ENCODE assay signal across 9 mouse cellular contexts in the genomic region with DNA sequence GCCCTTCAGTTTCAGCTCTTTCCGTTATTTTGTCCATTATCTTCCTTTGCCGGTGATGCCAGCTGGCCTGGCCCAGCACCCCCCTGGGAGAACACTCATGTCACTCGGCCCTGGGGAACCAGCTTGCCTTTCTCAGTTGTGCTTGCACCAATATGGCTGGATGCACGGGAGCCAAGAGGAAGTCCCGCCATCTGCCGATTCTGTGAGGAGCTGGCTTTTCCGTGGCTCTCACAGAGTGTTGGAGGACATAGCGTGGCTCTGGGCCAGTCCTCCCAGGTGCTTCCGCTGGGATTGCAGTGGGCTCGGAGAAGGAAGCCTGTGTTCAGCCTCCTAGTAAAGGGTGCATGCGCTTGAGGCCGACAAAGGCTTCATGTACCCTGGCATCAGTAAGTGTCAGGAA. TPM values are rescaled to one million over a fixed set of nuclear protein-coding genes. Genes with fewer than 3 reads are reported as not detected.
DNase-seq lines count a peak whose midpoint lies in the region; ATAC-seq lines count a peak whose summit lies in the region.
"Had no signal": no experiment of that assay in that cellular context is flagged by ENCODE, and none has a peak within 500 bp of the region (broad histone marks: within the 10 kb centered on the region; RNA-seq: fewer than 3 reads in every experiment).

No protein-coding gene starts in this region.

- H3K4me3 ChIP-seq in forebrain, embryonic 16.5 days (replicated peaks; ENCODE audit: low read length) = 0 out of 2 replicates have a peak overlapping the region, but pooled peaks have one; percentile 9

- no peaks in the 10 kb centered on the region for H3K9me3 ChIP-seq in forebrain, embryonic 16.5 days (ENCODE audit: control insufficient read depth, low read length)

- H3K4me1 ChIP-seq in forebrain, embryonic 16.5 days (replicated peaks; ENCODE audit: control insufficient read depth, insufficient read depth, low read length) = peaks cover 17% of the 10 kb centered on the region

- WGBS in forebrain, embryonic 16.5 days = 64% methylated on average over 12 of the region's 12 CpGs

- no peaks in the 10 kb centered on the region for H3K27me3 ChIP-seq in forebrain, embryonic 16.5 days (replicated peaks; ENCODE audit: control insufficient read depth, insufficient read depth, low read length)

- H3K9ac ChIP-seq in forebrain, embryonic 16.5 days (replicated peaks; ENCODE audit: low read depth, low read length) = no peak overlapping the region
- H3K9ac ChIP-seq: liver, embryonic 14.5 days had no signal

- no peaks in the 10 kb centered on the region for H3K36me3 ChIP-seq in forebrain, embryonic 16.5 days (ENCODE audit: control insufficient read depth, insufficient read depth)

- peak; percentile 25; the same call in 1 of the 2 replicates for ATAC-seq in frontal cortex, adult (ENCODE audit: low TSS enrichment)
- peak; percentile 89 for ATAC-seq in forebrain, embryonic 16.5 days

- DNase-seq in frontal cortex, postnatal 25 days (ENCODE audit: low spot score in 2 of 2) = no peak
- DNase-seq in layer of hippocampus, adult 8-10 months (ENCODE audit: low spot score in 2 of 2) = peak; percentile 80 to 81
- peak; percentile 61 for DNase-seq in right cerebral cortex, adult 18-20 months
- no peak for DNase-seq in spleen, postnatal 4 days (ENCODE audit: low spot score in 2 of 2)
- no peak for DNase-seq in ovary, postnatal 10 days (ENCODE audit: low spot score)
- DNase-seq in urinary bladder, adult 18-20 months (ENCODE audit: low spot score in 2 of 2) = no peak

- no peak overlapping the region for H3K27ac ChIP-seq in forebrain, embryonic 16.5 days (ENCODE audit: low read length)
- H3K27ac ChIP-seq: liver, embryonic 14.5 days had no signal

- H3K4me2 ChIP-seq in forebrain, embryonic 16.5 days (ENCODE audit: low read length) = peak overlapping the region; percentile 29; the same call in 1 of the 2 replicates

RNA-seq across cellular contexts. Expression of a gene that starts 36.0 kb away (rescaled TPM):
- 37.2 and 37.6 TPM in 2 replicates for polyA plus RNA-seq in forebrain, embryonic 16.5 days (2015; fragmentation: Nextera tagmentation; extraction: Ambion mirVana)
- total RNA-seq in layer of hippocampus, adult 8-10 months (2022) = 10 to 100 TPM; 11.7 to 12.3 (median 12.0) TPM

Comparison
In these comparisons a context has a peak if more than half of its experiments do, and no peak if none do; other contexts are left out.
1. DNase-seq: peak in layer of hippocampus, adult 8-10 months (2 of 2) and right cerebral cortex, adult 18-20 months (single experiment); none in frontal cortex, postnatal 25 days (0 of 2), spleen, postnatal 4 days (0 of 2), ovary, postnatal 10 days (single experiment) and urinary bladder, adult 18-20 months (0 of 2).